Mouse (Mus musculus) heart, embryonic 12.5 days (tissue): ENCODE measurements at regions not wholly inside any gene's neighbourhood (a gene's known extent, or its start where the extent isn't known, plus 50 kb on each side); places are given as distances from the start of the nearest gene placed in this dataset.

Experiments
- ATAC-seq: fragments of 200-750 bp; cut with Nextera tagmentation; 2 replicates; pipeline ENCODE4 v1.8.0; 2017; ENCODE audit warnings: moderate TSS enrichment, moderate library complexity; ENCODE audit not compliant: insufficient number of reproducible peaks, low FRiP score
- H3K27ac ChIP-seq: fragments of 300-500 bp; sonication (generic); 2 replicates; pipeline ENCODE4 v1.5.1; 2016; ENCODE audit warnings: mild to moderate bottlenecking, moderate library complexity; ENCODE audit not compliant: poor library complexity, severe bottlenecking
- H3K27me3 ChIP-seq: fragments of 300-500 bp; sonication (generic); replicated peaks from 2 replicates; pipeline ENCODE4 v1.6.1; 2016; ENCODE audit warnings: mild to moderate bottlenecking, moderate library complexity
- H3K36me3 ChIP-seq: fragments of 300-500 bp; sonication (generic); 2 replicates; pipeline ENCODE4 v1.6.1; 2016; ENCODE audit warnings: mild to moderate bottlenecking, moderate library complexity
- H3K4me1 ChIP-seq: fragments of 300-500 bp; sonication (generic); replicated peaks from 2 replicates; pipeline ENCODE4 v1.6.1; 2016; ENCODE audit warnings: mild to moderate bottlenecking
- H3K4me2 ChIP-seq: fragments of 300-500 bp; sonication (generic); 2 replicates; pipeline ENCODE4 v1.6.1; 2016; ENCODE audit warnings: mild to moderate bottlenecking, moderate library complexity
- H3K4me3 ChIP-seq: fragments of 300-500 bp; sonication (generic); 2 replicates; pipeline ENCODE4 v1.5.1; 2016; ENCODE audit warnings: mild to moderate bottlenecking
- H3K9ac ChIP-seq: fragments of 300-500 bp; sonication (generic); 2 replicates; pipeline ENCODE4 v1.6.1; 2016; ENCODE audit warnings: mild to moderate bottlenecking, moderate library complexity
- H3K9me3 ChIP-seq: fragments of 300-500 bp; sonication (generic); replicated peaks from 2 replicates; pipeline ENCODE4 v1.6.1; 2016; ENCODE audit warnings: mild to moderate bottlenecking, moderate library complexity
- WGBS: fragments of 180-500 bp; shearing (Covaris S2); methylation state at CpG from one replicate; pipeline ENCODE4 v1.1.7; 2016; 5-methylcytosine and 5-hydroxymethylcytosine counted together

DNA sequence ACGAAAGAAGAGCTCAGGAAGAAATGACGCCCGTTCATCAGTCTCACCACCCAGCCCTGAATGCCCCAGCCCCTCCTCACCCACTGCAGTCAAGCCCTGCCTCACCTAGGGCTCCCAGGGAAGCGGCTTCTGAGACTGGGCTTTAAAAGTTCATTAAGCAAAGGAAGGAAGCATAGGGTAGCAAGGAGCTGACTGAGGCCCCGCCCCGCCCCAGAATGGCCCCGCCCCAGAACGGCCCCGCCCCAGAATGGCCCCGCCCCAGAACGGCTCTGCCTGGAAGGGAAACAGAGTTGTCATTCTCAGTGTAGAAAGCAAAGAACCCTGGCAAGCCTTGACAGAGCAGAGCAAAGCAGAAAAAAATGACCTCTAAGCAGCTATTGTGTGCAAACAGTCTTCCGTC, 440.9 kb downstream of the Zfp704 start:
- H3K4me3 ChIP-seq = no peak overlapping the region
- no peaks in the 10 kb centered on the region for H3K27me3 ChIP-seq
- H3K9ac ChIP-seq = no peak overlapping the region
- ATAC-seq = peak; percentile 61; the same call in 1 of the 2 replicates
- 50% methylated on average over 12 of the region's 12 CpGs for WGBS
- H3K27ac ChIP-seq = no peak overlapping the region
- peaks cover 7% of the 10 kb centered on the region for H3K4me1 ChIP-seq
- peaks cover 6% of the 10 kb centered on the region; the same call in 1 of the 2 replicates for H3K9me3 ChIP-seq
- no peak overlapping the region for H3K4me2 ChIP-seq
- H3K36me3 ChIP-seq = no peaks in the 10 kb centered on the region

GRCm38 (mm10) chr3:9159073-9159472, 450.8 kb downstream of the Zfp704 start:
- Histone ChIP-seq H3K27me3 (no peaks in the 10 kb centered on the region), H3K27ac (no peak overlapping the region), H3K36me3 (no peaks in the 10 kb centered on the region), H3K9ac (no peak overlapping the region), H3K9me3 (no peaks in the 10 kb centered on the region), H3K4me2 (peak overlapping the region; percentile 31; the same call in 1 of the 2 replicates), H3K4me1 (peaks cover 5% of the 10 kb centered on the region; the same call in 1 of the 2 replicates), H3K4me3 (no peak overlapping the region)
- ATAC-seq = no peak
- WGBS = 36% methylated on average over 15 of the region's 15 CpGs

- Histone ChIP-seq H3K27me3 (no peaks in the 10 kb centered on the region), H3K9me3 (no peaks in the 10 kb centered on the region), H3K36me3 (no peaks in the 10 kb centered on the region), H3K27ac (no peak overlapping the region), H3K4me1 (peaks cover 7% of the 10 kb centered on the region; the same call in 1 of the 2 replicates), H3K4me2 (no peak overlapping the region), H3K9ac (no peak overlapping the region), H3K4me3 (no peak overlapping the region)
- ATAC-seq = no peak
- 74% methylated on average over 7 of the region's 7 CpGs for WGBS
Observed at GRCm38 (mm10) chr3:9154172-9154571, 455.7 kb downstream of the Zfp704 start.

- WGBS = 30% methylated on average over 5 of the region's 5 CpGs
Observed at GRCm38 (mm10) chr3:9153690-9154089, 456.2 kb downstream of the Zfp704 start.

GRCm38 (mm10) chr3:9152256-9152655, 457.6 kb downstream of the Zfp704 start:
- Histone ChIP-seq H3K4me2 (no peak overlapping the region), H3K27me3 (no peaks in the 10 kb centered on the region), H3K9me3 (no peaks in the 10 kb centered on the region), H3K4me3 (no peak overlapping the region), H3K27ac (no peak overlapping the region), H3K9ac (no peak overlapping the region), H3K4me1 (peaks cover 7% of the 10 kb centered on the region; the same call in 1 of the 2 replicates), H3K36me3 (no peaks in the 10 kb centered on the region)
- no peak for ATAC-seq
- WGBS = 50% methylated on average over 1 of the region's 1 CpGs

More at GRCm38 (mm10) chr3:9153690-9154089, 456.2 kb downstream of the Zfp704 start:
- no peak overlapping the region for H3K27ac ChIP-seq
- no peak overlapping the region for H3K4me2 ChIP-seq
- H3K9ac ChIP-seq = no peak overlapping the region
- H3K4me3 ChIP-seq = no peak overlapping the region
- no peaks in the 10 kb centered on the region for H3K36me3 ChIP-seq
- H3K9me3 ChIP-seq = no peaks in the 10 kb centered on the region
- ATAC-seq = no peak
- H3K4me1 ChIP-seq = peaks cover 7% of the 10 kb centered on the region; the same call in 1 of the 2 replicates
- no peaks in the 10 kb centered on the region for H3K27me3 ChIP-seq

- Histone ChIP-seq H3K27me3 (no peaks in the 10 kb centered on the region), H3K4me2 (no peak overlapping the region), H3K4me1 (peaks cover 7% of the 10 kb centered on the region; the same call in 1 of the 2 replicates), H3K27ac (no peak overlapping the region), H3K9ac (no peak overlapping the region), H3K9me3 (no peaks in the 10 kb centered on the region), H3K4me3 (no peak overlapping the region), H3K36me3 (no peaks in the 10 kb centered on the region)
- 36% methylated on average over 2 of the region's 2 CpGs for WGBS
- no peak for ATAC-seq
Observed at GRCm38 (mm10) chr3:9151590-9151989, 458.3 kb downstream of the Zfp704 start.

DNA sequence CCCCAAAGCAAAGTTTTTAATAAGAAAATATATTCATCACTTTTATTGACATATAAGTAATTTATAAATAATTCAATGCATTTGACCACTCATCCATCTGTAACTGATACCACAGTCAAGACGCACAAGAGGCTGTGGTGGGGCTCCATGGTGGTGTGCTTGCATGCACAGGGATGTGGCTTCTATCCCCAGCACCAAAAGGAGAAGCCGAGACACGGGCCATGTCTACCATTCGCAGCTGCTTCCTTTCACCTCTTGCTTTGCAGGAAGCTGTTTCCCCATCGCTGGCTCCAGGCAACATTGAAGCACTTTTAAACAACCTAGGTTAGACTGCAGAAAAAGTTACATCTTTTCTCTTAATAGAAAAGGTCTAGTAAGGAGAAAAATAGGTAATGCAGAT, 461.3 kb downstream of the Zfp704 start:
- 81% methylated on average over 5 of the region's 5 CpGs for WGBS
- H3K9me3 ChIP-seq = no peaks in the 10 kb centered on the region
- ATAC-seq = no peak
- H3K9ac ChIP-seq = no peak overlapping the region
- no peaks in the 10 kb centered on the region for H3K4me1 ChIP-seq
- H3K27ac ChIP-seq = no peak overlapping the region
- no peak overlapping the region for H3K4me3 ChIP-seq
- no peak overlapping the region for H3K4me2 ChIP-seq
- no peaks in the 10 kb centered on the region for H3K36me3 ChIP-seq
- no peaks in the 10 kb centered on the region for H3K27me3 ChIP-seq

DNA sequence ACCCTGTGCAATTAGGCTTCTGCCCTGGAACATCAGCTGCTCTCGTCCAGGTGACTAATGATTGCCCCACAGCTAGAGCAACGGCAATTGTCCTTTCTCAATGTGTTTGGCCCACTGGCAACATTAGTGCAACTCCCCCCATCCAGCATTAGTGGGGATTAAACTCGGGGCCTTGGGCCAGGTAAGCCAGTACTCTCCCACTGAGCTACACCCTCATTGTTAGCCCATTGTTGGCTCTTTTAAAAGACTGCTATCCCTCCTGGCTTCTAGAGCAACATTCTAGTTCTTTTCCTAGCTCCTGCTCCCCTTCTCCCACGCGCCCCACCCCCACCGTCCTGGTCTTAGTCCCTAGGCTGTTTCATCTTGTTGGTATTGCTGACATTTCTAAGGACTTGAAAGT, 463.4 kb downstream of the Zfp704 start:
- no peaks in the 10 kb centered on the region for H3K36me3 ChIP-seq
- H3K27ac ChIP-seq = no peak overlapping the region
- no peak for ATAC-seq
- whole genome bisulfite sequencing = 67% methylated on average over 6 of the region's 6 CpGs
- H3K9me3 ChIP-seq = no peaks in the 10 kb centered on the region
- no peaks in the 10 kb centered on the region for H3K4me1 ChIP-seq
- no peaks in the 10 kb centered on the region for H3K27me3 ChIP-seq
- H3K9ac ChIP-seq = no peak overlapping the region
- no peak overlapping the region for H3K4me3 ChIP-seq
- no peak overlapping the region for H3K4me2 ChIP-seq

DNA sequence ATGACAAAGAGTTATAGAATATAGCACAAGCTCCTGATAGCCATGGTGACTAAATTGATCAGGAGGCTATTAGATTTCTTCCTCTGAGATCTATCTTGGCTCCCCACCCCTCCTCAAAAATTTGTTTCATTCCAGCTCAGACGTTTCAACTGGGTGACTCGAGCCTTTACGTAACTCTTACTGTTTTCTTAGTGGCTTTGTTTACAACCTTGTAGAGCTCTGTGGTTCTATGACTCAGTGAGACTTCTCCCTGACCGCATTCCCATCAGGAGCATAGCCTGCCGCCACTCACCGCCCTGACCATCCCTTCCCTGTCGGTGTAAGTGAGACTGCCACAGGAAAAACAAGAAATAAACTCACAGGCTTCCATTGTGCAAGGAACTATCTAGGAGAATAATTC, 464.3 kb downstream of the Zfp704 start:
- Histone ChIP-seq H3K36me3 (no peaks in the 10 kb centered on the region), H3K9me3 (no peaks in the 10 kb centered on the region), H3K27ac (no peak overlapping the region), H3K9ac (no peak overlapping the region), H3K27me3 (no peaks in the 10 kb centered on the region), H3K4me2 (no peak overlapping the region), H3K4me3 (no peak overlapping the region), H3K4me1 (no peaks in the 10 kb centered on the region)
- WGBS = 85% methylated on average over 7 of the region's 7 CpGs
- no peak for ATAC-seq

- Histone ChIP-seq H3K27ac (no peak overlapping the region), H3K9me3 (no peaks in the 10 kb centered on the region), H3K36me3 (no peaks in the 10 kb centered on the region), H3K9ac (no peak overlapping the region), H3K4me1 (no peaks in the 10 kb centered on the region), H3K4me2 (no peak overlapping the region), H3K4me3 (no peak overlapping the region), H3K27me3 (no peaks in the 10 kb centered on the region)
- WGBS = 75% methylated on average over 5 of the region's 5 CpGs
- no peak for ATAC-seq
Observed at GRCm38 (mm10) chr3:9141836-9142235, 468.0 kb downstream of the Zfp704 start.

DNA sequence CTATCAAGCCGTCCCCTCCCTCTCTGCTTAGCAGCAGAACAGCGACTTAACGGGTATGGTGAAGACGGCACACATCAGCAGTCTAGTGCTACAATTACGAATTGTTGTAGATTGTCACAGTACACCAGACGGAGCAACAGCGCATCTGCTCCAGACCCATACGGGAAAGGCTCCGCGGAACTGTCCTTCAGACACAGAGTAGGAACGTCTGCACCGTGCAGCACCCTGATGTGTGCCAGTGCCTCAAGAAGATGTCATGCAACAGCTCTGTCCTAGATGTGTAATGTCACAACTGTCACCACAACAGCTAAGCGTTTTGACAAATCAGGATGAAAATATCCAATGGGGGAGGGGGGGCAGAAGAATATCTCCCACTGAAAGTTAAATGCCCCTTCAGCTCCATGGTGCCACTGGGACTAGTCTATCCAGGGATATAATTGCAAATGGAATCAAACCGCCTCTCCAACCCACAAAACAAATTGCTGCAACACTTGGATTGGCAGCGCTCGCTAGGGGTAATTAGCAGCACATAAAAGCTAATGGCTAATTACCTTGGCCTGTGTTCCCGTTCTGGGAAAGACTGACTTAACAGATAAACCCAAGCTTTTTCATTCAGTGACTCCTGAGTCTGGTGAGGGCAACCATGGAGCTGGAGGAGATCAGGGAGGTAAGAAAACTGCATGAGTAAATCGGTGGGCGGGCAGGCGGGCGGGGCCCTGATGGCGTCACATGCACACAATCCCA, 472.6 kb downstream of the Zfp704 start:
- Histone ChIP-seq H3K4me3 (no peak overlapping the region), H3K27ac (no peak overlapping the region), H3K9ac (no peak overlapping the region), H3K36me3 (no peaks in the 10 kb centered on the region), H3K4me1 (peaks cover 14% of the 10 kb centered on the region), H3K27me3 (no peaks in the 10 kb centered on the region), H3K4me2 (no peak overlapping the region), H3K9me3 (no peaks in the 10 kb centered on the region)
- WGBS = 75% methylated on average over 22 of the region's 22 CpGs
- no peak; the same call in 1 of the 2 replicates for ATAC-seq

DNA sequence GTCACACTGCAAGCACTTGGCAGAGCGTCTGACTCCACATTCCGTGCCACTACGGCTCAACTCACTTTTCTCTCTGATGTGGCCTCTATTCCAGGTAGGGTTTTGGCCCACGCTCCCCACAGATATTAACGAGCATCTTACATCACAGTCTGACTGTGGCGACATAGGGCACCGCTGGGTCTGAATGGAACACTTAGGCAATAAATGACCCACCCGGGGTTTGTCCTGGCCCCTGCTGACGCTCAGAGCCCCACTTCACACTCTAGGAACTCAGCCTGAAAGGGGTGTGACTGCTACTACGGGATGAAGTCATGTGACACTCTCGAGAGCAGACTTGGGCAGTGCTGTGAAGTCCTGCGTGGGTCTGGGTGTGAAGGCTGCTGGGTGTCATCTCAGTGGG, 475.9 kb downstream of the Zfp704 start:
- Histone ChIP-seq H3K4me1 (peaks cover 25% of the 10 kb centered on the region), H3K9ac (no peak overlapping the region), H3K27ac (no peak overlapping the region), H3K36me3 (no peaks in the 10 kb centered on the region), H3K4me2 (peak overlapping the region; percentile 23), H3K27me3 (no peaks in the 10 kb centered on the region), H3K9me3 (no peaks in the 10 kb centered on the region), H3K4me3 (no peak overlapping the region)
- ATAC-seq = no peak
- WGBS = 55% methylated on average over 12 of the region's 12 CpGs
